Mouse (Mus musculus) embryo, embryonic 9.5 days (tissue): ENCODE measurements around the gene Cyp2s1.
"Not testable (repeated sequence)": the region's sequence is repeated elsewhere in the genome, so short reads cannot be mapped to it uniquely, and the experiment has no call there.

Source experiments
- DNase-seq: peaks from one replicate; pipeline ENCODE4 v3.0.0-alpha.2; 2017; ENCODE audit errors: extremely low spot score

The Cyp2s1 gene

DNA sequence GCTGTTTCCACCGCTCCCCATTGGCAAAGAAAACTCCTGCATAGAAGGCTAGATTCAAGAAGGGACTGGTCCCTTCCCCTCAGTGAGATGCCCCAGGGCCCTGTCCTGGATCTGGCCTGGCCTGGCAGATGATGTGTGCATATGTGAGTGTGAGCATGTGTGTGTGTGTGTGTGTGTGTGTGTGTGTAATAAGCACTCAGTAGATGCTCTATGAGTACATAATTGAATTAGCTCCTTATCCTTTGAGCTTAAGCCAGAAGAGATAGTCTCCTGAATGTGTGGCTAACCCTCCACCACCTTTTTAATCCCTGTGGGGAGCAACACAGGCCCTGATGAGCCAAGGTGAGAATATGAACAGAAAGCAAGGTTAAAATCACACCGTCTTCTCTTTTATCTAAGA lies 5.0 kb downstream of the Cyp2s1 start:
- DNase-seq = no peak

- DNase-seq = peak; percentile 85
These were observed 10.9 kb downstream of the Cyp2s1 start for GRCm38 (mm10) chr7:25805631-25806343.

GRCm38 (mm10) chr7:25804792-25805191 lies 11.9 kb downstream of the Cyp2s1 start:
- DNase-seq = no peak

GRCm38 (mm10) chr7:25803460-25803859 lies 13.3 kb downstream of the Cyp2s1 start:
- no peak for DNase-seq

DNA sequence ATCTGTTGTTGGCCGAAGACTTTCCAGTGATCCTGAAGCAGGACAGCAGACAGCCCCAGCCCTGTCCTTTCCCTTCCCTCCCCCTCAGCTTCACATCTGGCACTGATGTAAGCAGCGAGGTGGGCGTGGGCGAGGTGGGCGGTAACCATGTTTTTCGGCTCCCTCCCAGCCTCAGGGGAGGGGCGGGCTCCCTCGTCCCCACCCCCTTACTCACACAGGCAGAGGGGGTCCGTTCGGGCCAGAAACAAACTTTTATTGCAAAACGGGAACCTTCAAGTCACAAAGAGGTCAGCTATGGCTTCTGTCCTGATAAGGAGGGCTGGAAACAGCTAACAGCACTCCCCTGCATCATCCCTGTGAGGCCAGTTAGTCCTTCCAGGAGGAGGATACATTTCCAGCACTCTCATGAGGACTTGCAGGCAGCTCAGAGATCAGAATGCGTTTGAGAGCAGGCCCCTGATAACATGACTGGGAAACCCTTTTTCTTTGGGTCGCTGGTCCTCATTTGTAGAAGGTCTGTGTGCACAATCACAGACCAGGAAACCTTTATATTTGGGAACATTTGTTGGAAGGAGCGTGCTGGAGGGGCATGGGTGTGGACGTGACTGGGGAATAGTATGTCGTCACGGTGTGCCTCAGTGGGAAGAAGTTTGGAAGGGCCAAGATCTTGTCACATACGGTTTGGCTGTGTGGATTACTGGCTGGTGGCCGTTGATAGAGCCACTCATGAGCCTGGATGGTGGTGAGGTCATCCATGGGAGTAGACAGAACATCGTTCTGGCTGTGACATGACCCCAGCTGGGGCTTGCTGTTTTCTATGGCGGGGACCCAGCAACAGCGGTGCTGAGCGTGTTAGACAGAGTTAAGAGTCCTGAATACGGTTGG lies 14.2 kb downstream of the Cyp2s1 start:
- peak; percentile 78 for DNase-seq

GRCm38 (mm10) chr7:25801031-25801430 lies 15.7 kb downstream of the Cyp2s1 start:
- no peak for DNase-seq

GRCm38 (mm10) chr7:25799369-25799768 lies 17.3 kb downstream of the Cyp2s1 start:
- no peak for DNase-seq

DNA sequence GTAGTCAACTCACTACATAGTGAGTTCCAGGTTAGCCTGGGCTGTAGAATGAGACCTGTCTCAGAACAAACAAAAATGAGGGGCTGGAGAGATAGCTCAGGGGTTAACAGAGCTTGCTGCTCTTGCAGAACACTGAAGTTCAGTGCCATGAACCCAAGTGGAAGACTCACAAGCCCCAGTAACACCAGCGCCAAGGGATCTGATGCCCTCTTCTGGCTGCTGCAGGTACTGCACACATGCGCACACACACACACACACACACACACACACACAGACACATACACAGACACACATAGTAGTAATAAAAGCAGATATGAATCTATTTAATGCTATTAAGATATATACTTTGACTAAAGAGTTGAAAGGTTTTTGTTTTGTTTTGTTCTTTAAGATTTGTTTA lies 18.2 kb downstream of the Cyp2s1 start:
- no peak for DNase-seq

DNA sequence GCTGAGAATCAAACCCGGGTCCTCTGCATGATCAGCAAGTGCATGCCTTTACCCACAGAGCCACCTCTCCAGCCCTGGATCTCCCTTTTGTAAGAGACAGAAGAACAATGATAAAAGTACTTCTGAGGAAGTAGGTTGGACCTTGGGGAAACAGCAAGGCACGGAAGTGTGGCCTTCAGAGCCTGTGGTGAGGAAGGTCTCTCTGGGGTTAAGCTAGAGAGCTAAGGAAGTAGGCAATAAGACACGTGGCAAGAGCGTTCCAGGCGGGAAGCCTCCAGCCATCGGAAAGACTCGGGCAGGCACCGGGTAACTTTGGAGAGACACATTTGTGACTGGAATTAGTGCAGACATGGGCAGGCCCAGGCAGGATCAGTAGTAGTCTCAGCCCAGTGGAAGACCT lies 21.9 kb downstream of the Cyp2s1 start:
- DNase-seq = no peak

DNA sequence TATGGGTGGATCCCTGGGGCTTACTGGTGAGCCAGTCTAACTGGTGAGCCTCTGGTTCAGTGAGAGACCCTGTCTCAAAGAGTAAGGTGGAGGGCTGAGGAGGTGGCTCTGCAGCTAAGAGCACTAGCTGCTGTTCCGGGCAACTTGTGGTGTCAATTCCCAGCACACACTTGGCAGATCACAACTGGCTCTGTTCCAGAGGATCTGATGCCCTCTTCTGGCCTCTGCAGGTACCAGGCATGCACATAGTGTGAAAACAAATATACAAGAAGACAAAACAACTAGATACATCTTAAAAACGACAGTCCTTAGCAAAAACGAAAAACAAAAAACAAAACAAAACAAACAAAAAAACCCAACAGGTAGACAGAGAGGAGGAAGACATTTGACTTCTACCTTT lies 23.0 kb downstream of the Cyp2s1 start:
- DNase-seq = no peak

DNA sequence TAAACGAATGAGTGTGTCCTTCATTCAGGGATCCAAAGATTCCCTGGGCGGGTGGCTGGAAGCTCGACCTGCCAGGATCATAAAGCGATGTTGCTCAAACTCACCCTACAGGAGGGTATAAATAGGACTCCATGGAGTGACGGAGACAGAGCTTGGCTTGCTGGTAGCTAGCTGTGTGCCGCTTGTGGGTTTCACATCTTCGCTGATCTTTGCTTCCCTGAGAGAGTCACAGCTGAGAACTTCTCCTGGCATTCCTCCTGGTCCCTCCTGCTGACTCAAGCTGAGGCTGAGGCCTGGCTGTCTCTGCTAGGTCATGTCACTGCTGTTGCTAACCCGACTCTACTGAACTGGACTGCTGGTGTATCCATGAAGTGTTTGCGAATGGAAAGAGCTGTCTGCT lies 23.7 kb downstream of the Cyp2s1 start:
- DNase-seq = not testable (repeated sequence)

DNA sequence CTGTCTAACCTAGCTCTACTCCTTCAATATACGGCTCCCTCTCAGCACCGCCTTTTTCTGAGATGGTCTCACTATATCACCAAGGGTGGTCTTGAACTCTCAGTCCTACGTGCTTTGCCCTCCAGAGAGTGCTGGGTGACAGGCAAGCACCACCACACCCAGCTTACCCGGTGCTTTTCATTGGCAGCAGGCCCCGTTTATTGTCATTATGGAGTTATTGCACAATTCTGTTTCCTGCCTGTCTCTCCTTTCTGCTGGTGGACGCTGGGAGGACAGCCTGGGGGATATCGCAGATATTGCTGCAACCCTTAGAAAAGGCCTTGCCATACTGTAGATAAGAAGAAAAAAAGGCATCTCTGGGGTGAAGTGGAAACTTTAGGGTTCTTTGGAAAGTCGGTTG lies 26.1 kb downstream of the Cyp2s1 start:
- DNase-seq = no peak

GRCm38 (mm10) chr7:25789129-25789440 lies 27.6 kb downstream of the Cyp2s1 start:
- DNase-seq = peak; percentile 37

DNA sequence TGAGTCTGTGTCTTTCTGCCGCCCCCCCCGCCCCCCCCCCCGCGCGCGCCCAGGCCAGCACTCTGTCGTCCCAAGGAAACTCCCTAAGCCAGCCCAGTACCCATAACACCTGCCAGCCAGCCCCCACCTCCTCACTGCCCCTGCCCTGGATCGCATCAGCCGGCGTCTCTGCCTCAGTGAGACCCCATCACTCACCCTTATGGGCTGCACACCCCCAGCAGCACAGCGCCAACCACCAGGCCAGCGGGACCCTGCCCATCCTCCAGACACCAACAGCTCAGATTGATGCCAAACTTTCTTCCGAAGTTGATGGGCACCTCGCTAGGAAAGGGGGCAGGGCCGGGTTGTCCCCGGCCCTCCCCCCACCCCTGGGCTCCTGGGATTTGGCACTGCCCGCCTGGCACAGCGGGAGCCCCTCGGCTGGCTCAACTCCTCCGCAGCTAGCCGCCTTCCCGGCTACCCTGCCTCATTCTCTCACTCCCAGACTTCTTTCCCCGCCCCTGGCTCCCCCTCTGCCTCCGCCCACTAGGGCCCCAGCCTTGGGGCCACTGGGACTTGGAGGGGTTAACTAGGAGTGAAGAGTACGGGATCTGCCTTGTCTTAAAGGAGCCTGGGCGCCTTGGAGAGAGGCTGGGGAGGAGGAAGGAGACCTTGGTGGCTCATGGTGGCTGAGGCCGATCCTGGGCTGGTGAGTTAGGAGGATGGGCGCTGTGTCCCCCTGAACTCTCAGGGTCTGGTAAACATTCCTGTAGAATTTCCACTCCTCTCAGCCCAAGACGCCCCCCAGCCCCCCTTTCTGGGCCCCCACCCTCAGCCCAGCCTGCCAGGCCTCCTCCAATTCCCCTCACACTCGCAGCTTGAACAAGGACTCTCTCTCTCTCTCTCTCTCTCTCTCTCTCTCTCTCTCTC lies 28.2 kb downstream of the Cyp2s1 start, which contains the start of gene Axl:
Gene Axl (minus strand): TSS at position 486 of the 909 bp plus-strand sequence.
- DNase-seq = peak; percentile 82

GRCm38 (mm10) chr7:25787456-25788219 lies 29.1 kb downstream of the Cyp2s1 start:
- DNase-seq = no peak

- DNase-seq = no peak
These were observed 29.7 kb downstream of the Cyp2s1 start for GRCm38 (mm10) chr7:25786974-25787373.

GRCm38 (mm10) chr7:25785752-25786151 lies 31.0 kb downstream of the Cyp2s1 start:
- no peak for DNase-seq

DNA sequence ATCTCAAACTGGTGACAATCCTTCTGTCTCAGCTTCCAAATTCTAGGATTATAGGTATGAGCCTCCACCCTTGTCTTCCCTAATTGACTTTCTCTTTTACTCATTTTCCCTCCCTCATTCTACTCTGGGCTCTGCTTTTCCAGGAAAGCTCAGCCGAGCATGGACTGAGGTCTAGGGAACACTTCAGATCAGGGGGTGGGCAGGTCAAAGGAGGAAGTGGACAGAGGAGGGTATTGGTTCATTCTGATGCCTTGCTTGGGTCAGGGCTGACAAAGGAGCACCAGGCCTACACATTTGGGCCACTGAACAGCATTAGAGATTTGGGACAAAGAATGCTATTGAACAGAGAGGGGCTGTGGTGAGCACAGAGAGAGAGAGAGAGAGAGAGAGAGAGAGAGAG lies 31.9 kb downstream of the Cyp2s1 start:
- no peak for DNase-seq

- DNase-seq = no peak
These were observed 33.0 kb downstream of the Cyp2s1 start for GRCm38 (mm10) chr7:25783746-25784145.

DNA sequence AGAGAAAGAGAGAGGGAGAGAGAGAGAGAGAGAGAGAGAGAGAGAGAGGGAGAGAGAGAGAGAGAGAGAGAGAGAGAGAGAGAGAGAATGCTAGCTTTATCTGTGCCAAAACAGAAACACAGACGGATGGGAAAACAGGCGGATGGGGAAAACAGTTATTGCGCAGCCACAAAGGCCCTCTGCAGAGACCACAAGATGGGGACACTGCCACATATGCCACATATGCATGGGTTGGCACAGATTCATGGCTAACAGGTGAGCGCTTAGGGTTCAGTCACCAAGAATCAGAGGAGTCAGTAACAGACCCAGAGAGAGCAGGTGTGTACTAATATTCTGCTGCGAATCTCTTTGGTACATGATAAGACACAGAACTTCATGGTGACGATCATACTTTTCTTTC lies 34.0 kb downstream of the Cyp2s1 start:
- DNase-seq = no peak

- no peak for DNase-seq
These were observed 34.6 kb downstream of the Cyp2s1 start for GRCm38 (mm10) chr7:25781937-25782610.
